Mouse (Mus musculus): ENCODE results near the gene Nupl2.

The Nupl2 gene

DNA sequence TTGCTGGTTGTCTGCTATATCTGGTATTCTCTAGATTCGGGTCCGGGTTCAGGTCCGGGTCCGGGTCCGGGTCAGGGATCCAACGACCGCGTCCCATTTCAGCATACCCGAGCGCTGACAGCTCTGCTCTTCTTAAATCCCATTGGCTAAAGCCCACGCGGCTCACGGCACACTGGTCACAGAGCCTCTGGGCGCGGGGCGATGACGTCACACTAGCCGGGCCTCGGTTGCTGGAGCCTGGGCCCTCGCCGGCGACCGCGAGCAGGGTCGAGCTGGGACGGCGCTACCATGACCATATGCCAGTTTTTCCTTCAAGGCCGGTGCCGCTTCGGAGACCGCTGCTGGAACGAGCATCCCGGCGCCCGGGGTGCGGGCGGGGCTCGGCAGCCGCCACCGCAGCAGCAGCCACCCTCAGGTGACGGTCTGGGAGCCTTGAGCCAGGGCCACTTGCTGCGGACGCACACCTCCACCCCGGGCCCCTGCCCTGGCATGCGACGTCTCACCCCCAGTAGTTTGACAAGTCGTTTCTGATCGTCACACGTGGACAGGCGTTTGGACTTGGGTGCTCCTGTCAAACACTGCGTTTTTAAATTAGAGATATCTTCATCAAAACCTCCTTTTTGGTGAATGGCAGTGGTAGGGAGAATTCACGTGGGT, at the start of gene Nupl2:
Gene Nupl2, plus strand, starts transcription at position 175 of the 657 bp plus-strand sequence.
- peak; percentile 90 for DNase-seq (ENCODE audit: low spot score)

DNA sequence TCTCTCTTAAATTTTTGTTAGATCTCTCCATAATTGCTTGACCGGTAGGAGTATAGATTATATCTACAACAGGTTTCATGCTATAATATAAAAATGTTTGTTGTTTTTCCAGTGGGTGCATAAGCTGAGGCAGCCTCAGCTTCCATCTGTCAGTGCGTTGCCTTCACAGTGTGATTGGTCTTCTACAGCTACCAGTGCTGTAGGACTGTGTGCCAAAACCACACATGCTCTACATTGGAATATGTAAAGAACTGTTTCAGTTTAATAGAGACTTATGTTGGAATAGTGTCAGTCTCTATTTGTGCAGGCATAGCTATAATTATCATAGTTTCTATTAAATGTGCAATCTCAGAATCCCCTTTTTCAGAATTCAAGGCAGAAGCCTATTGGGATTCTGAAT, 42.5 kb upstream of the Nupl2 start:
- no peak for DNase-seq (ENCODE audit: low spot score)

DNA sequence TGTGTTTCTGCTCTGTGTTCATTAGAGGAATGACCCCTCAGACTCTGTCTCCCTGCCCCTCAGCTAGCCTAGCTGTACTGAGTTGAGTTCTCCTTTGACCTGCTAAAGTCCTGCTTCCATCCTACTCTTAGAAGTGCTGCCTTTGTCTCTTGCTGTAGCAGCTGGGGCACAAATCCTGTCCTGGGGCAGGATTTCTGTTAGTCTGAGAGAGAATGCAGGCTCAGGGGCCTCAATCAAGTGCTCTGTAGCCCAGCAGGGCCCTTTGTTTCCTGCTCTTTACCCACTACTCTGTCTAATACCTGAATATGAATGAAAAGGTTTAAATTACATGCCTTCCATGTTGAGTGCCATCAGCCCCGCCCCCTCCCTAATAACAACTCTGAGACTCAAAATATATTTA, 40.6 kb upstream of the Nupl2 start:
- DNase-seq (ENCODE audit: low spot score), result no peak

DNA sequence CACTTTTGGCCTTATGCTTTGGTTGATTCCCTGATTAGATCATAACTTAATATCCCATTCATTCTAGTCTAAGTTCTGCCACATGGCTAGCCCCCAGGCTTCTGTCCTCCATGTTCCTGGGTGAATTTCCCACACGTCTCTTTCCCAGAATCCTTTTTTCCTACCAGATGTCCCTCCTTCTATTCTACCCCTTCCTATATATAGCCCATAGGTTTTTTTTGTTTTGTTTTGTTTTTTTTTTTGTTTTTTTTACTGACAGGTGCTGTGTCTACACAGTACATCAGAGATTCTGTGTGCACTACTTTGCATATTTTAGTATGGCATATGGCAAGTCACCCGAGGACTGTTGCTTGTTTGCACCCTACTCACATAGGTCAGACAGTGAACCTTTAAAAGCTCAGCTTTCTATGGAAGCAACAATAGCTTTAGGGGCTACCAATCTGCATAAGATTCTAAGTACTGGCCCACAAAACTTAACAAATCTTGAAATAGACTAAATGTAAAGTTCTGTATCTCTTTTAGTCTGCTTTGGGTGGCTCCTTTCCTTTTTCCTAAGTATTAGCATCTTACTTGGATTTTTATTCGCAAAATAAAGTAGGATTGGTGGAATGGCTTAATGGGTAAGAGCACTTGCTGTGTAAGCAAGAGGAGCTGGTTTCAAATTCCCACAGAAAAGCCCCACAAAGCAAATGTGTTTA, 40.0 kb upstream of the Nupl2 start:
- DNase-seq (ENCODE audit: low spot score), result no peak

DNA sequence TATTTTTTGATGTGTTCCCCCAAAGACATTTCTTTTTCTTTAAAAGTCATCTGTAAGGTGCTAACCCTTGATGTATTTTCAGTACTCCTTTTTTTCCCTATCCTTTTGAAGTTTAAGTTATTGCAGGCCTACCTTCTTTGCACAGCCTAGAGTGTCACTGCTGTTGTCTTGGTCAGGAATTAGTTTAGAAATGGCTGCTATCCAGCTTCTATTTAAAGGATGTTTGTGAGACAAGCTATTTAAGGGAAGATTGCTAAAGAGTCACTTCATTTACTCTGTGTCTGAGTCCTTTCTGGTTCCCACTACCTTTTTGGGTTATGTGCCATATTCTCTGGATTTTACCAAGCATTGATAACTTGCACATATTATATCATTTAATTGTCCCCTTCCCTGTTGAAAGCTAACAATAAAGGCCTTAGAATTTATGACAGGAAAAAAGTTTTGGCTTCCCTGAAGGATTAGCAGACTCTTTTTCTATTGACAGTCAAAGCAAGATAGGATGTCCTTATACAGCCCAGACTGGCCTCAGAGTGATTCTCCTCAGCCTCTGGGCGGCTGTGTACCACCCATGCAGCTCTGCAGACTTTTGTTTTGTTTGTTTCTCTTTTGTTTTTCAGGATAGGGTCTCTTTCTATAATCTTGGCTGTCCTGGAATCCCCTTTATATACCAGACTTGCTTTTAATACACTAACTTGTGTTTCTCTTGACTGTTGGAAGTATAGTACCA, 38.7 kb upstream of the Nupl2 start:
- no peak for DNase-seq (ENCODE audit: low spot score)

DNA sequence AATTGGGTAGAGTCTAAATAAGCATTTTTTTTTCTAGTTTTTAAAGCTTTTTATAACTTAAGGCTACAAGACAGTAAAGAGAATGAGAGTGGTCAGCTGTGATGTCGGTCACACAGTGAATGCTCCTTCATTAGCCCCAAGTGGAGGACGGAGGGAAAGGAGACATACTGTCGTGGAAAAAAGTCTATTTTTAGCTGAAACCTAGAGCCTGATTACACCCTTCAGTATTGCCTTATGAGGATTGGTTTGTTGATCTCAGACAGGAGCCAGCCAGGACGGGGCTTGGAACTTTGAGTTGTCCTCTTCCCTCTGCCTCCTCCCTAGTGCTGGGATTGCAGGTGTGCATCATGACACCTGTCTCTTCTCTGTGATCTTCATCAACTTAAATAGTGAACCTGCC, 37.8 kb upstream of the Nupl2 start:
- DNase-seq (ENCODE audit: low spot score), result no peak

DNA sequence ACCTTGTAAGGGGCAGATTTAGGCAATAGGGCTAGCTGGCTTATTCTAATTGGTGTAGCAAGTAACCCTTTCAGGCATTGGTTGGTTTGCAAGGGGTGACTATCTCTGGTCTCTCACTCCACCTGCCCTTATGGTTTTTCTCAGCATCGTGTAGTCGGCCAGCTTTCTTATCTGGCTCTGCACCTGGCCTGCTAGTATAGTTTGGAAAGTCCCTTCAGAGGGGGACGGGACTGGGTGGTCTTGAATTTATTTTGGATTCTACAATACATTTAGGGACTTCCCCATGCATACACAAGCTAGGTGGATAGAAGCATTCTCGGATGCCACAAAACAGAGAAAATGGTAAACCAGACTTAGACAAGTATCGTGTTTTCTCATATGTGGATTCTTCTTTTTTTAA, 17.8 kb upstream of the Nupl2 start:
- no peak for DNase-seq (ENCODE audit: low spot score)

DNA sequence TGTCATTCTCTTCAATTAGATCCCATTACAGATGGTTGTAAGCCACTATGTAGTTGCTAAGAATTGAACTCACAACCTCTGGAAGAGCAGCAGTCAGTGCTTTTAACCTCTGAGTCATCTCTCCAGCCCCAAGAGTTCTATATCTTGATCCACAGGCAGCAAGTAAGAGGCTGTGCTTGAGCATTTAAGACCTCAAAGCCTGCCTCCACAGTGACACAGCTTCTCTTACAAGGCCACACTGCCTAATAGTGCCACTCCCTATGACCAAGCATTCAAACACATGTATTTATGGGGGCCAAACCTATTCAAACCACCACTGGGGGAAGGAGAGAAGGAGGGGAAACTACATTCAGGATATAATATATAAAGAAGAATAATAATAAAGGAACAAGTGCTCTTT, 12.6 kb upstream of the Nupl2 start:
- DNase-seq (ENCODE audit: low spot score), result no peak

DNA sequence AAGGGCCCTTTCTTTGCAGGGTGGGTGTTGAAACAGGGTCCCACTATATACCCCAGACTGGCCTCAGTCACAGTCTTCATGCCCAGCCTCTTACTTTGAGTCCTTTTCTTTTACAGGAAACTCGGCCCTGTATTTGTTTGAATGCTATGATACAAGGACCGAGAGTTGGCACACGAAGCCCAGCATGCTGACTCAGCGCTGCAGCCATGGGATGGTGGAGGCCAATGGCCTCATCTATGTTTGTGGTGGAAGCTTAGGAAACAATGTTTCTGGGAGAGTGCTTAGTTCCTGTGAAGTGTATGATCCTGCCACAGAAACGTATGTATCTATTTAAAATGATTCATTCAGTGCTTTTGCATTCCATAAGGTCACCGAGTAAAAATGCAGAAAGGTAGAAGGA, 8.0 kb upstream of the Nupl2 start:
- no peak for DNase-seq (ENCODE audit: low spot score)

DNA sequence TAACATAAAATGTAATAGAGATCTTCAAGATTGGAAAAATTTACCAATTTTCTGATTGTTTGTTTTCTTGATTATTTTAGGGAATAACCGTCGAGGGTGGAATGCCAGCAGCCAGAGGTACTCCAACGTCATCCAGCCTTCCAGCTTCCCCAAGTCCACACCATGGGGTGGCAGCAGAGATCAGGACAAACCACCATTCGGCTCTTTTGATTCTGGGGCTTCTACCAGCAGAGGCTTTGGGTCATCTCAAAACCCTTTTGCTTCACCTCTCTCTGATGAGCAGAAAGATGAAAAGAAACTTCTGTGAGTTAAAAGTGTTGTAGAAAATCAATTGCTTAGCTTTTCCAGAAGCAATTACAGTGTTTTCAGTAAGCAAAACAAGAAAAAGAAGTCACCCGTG, 2.5 kb downstream of the Nupl2 start:
- no peak for DNase-seq (ENCODE audit: low spot score)

DNA sequence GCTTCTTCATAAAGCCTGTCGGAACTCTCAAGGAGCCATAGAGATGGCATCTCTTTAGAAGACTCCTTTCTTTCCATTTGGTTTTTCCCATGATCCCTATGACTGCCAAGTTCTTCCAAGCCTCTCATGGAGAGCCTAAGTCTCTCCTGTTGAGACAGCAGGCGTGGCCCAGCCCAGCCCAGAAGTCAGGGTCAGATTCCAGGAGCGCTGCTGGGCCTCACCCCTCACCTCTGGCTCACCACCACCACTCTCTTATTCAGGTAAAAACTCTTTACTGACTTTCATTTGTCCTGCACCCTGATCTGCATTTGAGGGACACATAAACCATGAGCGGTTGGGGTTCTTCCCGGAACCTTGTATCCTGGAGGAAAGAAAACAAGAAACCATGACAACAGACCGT, 5.1 kb downstream of the Nupl2 start:
- no peak for DNase-seq (ENCODE audit: low spot score)

DNA sequence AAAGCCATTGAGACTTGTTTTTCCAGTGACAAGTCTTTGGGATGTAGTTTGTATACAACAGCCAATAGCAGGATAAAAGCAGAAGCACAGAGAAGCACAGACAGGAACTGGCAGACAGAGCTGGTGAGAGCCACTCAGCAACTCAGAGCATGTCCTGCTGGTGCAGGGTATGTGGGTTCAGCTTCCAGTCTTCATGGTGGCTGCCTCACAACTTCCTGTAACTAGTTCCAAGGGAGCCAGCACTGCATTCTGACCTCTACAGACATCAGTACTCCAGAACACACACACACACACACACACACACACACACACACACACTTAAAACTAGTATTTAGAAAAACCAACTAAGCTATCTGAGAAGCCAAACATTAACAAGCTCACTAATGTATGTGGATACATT, 7.3 kb downstream of the Nupl2 start:
- no peak for DNase-seq (ENCODE audit: low spot score)

DNA sequence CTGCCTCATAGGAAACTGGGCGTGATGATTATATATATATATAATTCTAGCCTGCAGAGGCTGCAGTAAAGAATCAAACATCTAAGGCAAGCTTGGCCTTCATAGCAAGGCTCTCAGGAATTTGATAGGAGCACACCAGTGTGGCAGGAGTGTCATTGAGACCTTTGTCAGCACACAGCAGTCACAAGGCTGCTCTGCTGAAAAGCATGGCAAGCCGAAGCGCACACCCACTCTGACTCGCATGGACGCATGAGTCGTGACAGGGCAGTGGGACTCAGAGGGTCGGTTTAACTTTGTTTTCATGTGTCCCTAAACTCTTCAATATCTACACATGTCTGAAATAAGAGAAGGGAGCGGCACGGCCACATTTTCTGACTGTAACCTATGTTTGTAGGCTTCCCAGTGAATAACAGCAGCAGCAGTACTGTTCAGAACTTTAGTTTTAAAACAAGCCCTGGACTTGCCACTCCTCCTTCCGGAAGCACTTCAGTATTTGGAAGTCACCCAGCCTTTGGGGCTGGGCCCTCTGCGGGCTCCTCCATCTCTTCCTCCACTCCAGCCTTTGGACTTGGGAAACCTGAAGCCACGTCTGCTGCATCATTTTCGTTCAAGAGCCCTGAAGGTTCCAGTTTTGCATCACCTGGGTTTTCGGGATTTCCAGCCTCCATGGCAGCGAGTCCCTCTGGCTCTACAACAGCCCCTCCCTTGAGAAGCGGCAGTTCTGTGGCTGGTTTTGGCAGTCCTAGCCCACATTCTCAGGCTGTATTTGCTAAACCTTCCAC, 16.9 kb downstream of the Nupl2 start:
- DNase-seq (ENCODE audit: low spot score), result no peak

DNA sequence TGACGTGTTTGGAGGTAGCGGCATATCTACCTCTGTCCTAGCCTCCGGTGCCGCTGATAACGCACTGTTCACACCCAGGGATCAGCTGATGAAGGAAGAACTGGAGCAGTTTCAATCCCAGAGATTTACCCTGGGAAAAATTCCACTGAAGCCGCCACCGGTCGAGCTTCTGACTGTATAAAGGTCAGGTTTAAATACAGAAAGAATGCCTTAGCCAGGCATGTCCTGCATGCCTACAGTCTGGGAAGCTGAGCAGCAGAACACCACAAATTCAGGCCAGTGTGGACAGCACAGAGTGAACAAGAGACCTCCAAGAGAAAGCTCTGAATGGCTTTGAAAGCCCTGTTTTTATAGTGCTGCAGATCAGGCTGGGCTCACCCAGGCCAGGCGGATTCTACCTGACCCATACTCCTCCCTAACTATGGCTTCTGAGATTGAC, 17.6 kb downstream of the Nupl2 start:
- no peak for DNase-seq (ENCODE audit: low spot score)

DNA sequence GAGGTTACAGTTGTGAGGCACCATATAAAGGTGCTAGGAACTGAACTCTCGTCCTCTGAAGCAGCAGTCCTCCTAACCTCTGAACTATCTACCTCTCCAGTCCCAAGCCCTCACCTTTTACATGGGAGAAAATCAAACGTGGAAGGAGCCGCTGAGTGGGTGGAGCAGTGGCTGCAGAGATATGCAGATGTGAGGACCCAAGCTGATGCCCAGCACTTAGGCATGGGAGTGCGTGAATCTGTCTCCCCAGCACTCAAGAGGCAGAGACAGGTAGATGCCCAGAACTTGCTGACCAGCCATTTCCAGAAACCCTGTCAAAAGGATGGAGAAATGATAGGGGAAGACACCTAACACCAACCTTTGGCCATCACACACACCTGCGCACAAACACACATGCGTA, 18.3 kb downstream of the Nupl2 start:
- DNase-seq (ENCODE audit: low spot score), result no peak

DNA sequence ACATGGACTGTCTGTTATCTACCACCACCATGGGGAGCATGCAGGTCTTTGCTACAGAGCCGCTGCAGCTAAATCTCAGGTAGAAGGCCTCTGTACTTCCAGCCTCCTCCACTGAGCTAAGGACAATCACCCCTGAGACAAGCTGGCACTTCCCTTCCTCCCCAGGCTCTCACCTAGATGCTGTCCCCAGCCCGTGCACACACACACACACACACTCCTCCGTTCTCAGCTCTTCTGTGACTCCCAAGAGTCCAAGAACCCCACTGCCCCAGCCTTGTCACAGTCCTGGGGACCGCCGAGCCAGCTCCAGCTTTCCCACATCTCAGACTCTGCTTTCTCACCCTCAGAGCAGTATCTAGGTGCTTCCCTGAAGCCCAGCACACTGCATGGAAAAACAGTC, 19.2 kb downstream of the Nupl2 start:
- DNase-seq (ENCODE audit: low spot score), result no peak

DNA sequence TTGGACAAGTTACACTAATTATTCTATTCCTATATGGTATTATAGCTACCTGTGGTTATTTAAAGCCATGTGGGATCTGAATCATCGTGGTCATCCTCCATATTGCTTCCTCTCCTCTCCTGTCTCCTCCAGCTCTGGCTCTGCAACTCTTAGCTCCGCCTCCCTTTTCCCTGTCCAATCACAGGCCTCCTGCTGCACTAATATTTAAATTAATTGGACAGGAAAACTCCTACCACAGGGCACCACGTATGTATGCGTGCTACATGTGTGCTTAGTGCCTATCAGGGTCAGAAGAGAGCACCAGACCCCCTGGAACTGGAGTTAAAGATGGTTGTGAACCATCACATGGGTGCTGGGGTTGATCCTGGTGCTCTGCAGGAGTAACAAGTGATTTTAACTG, 23.7 kb downstream of the Nupl2 start:
- no peak for DNase-seq (ENCODE audit: low spot score)

DNA sequence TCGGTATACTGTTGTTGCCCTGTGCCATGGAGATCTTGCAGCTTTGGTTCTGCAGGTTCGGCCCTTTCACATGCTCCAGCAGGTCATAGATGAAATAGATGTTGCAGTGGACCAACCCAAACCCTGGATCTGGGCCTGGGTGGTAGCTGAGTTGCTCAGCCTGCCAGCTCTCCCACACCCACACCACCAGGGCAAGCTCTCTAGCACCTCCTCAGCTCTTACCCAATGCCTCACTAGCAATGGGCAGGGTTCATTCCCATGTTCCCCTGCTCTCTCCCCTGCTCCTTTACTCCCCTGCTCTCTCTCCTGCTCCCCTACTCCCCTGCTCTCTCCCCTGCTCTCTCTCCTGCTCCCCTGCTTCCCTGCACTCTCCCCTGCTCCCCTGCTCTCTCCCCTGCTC, 27.1 kb downstream of the Nupl2 start:
- no peak for DNase-seq (ENCODE audit: low spot score)

DNA sequence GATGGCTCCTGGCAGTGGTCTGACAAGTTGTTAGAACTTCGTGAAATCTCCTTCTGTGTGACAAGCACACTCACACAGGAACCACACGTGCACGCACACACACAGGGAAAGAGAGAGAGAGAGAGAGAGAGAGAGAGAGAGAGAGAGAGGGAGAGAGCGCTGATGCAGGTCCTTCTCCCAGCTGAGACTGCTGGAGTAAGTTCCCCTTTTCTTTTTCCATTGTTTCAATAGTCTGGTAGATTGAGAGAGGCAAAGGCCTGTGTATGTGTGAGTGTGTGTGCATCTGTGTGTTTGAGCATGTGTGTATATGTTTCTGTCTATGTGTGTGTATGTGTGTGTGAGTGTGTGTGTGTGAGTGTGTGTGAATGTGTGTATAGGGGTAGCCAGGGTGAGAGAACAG, 36.2 kb downstream of the Nupl2 start:
- DNase-seq (ENCODE audit: low spot score), result no peak

DNA sequence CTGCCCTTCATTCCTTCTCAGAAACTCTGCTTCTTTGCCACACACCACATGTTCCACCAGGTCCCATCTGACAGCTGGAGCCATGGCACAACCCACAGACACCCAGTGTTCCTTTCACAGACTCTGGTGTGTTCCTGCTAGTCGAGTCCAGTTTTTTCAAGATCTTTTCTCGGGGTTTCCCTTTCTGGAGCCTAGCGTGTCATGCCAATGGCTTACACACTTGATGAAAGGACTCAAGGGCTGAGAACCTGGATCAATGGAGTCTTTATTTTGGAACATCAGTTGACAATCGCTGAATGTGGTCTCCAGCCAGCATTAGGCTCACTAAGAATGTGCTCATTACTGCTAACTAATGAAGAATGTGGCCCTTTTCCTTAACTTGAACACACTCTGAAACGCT, 37.7 kb downstream of the Nupl2 start:
- no peak for DNase-seq (ENCODE audit: low spot score)

DNA sequence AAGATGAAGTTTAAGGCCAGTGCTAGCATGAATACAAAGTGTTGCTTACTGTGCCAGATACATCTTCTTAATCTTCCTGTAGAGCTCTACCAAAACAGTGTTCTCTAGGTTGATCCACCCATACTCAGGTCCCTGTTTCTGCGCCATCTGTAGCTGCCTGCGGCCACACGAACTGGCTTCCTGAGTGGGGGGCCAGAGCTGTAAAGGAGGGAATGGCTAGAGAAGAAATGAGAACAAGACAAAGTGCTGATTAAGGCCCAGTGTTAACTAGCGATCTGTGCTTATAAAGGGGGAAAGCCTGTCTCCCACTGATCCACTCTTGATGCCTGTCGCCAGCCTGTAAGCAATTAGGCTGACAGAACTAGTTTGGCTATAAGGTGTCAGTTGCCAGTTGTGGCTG, 38.5 kb downstream of the Nupl2 start:
- DNase-seq (ENCODE audit: low spot score), result no peak

DNA sequence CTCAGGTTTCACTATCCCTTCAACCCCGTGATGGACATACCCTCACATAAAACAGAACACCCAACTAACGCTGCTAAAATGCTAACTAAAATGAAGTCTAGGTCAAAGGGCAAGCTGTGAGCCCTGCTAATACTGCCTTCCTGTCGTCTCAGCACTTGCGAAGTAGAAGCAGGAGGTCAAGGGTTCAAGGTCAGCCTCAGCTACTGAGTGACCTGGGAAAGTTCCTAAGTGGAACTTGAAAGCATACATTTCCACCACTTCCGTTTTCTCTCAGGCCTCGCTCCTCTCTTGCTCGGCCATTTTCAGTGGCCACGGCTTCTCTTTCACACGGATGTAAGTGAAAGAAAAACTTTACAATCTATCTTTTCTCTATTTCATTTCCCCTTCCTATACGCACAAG, 43.2 kb downstream of the Nupl2 start:
- DNase-seq (ENCODE audit: low spot score), result no peak

DNA sequence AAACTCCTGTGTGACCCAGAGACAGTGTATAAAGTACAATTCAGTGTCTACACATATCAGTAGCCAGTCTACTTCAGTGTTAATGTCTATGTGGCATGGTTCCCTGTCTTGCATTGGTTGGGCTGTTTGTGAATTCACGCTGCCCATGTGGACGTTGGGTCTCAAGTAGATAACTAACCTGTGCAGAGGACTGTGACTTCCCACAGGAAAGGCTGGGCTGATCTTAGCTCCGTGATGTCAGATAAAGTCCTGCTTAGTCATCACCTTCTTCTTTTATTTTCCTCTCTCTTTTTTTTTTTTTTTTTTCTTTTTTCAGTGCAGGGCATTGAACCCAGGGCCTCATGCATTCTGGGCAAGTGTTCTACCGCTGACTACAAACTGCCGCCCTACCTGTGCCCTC, 43.7 kb downstream of the Nupl2 start:
- no peak for DNase-seq (ENCODE audit: low spot score)
